Mouse (Mus musculus) layer of hippocampus, adult 9-10 months (tissue): ENCODE data around the gene Zfp629.
A peak's percentile ranks its signal among the peaks of the same experiment; 100 is the strongest.

Experiments used
- DNase-seq: peaks from one replicate; pipeline ENCODE4 v3.0.0; 2022; ENCODE audit warnings: low spot score

Gene Zfp629

DNA sequence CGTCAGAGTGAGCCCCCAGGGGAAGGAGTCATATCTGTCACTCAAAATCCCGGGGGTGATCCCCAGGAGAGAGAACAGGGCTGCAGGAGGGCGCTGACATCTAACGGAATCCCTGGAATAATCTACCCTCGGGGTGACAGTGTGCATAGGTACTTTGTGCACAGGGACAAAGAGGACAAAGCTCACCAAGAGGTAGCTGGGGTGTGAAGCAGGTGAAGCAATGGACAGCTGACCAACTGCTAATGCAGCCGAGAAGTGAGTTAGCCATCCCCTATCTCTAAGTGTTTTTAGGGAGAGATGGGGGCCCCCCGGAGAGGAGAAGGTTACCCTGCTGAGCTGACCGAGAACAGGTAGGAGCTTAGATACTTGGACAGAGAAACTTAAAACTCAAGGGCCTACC, 1.5 kb downstream of the Zfp629 start:
- DNase-seq = no peak

DNA sequence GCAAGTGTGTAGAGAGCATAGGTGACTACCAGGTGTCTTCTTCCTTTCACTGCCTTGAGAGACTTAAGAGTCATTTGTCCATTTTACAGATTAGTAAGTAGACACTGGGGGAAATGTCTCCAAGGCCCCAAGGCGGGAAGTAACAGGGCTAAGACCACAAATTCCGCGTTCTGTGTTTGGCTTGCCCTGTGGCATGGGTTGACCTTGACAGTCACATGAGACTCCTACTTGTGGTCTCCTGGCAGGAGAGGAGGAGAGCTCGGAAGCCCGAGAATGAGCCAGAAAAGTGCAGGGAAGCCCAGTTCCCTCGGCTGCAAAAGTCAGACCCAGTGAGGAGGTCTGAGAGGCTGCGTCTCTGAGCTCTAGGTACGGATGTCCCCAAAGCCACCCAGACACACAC, 2.1 kb downstream of the Zfp629 start:
- DNase-seq = no peak

DNA sequence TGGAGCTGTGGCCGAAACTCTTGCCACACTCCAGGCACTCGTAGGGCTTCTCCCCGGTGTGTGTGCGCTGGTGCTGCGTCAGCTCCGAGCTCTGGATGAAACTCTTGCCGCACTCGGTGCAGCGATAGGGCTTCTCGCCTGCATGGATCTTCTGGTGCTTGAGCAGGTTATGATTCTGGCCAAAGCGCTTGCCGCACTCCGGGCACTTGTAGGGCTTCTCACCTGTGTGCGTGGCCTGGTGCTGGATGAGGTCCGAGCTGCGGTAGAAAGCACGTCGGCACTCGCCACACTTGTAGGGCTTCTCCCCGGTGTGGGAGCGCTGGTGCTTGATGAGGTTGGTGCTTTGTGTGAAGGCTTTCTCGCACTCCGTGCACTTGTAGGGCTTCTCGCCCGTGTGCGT, 4.0 kb downstream of the Zfp629 start:
- DNase-seq = no peak

- no peak for DNase-seq
Measured at GRCm38 (mm10) chr7:127611011-127611410, 4.6 kb downstream of the Zfp629 start.

GRCm38 (mm10) chr7:127607150-127607549, 8.4 kb downstream of the Zfp629 start:
- no peak for DNase-seq

- DNase-seq = no peak
Measured at GRCm38 (mm10) chr7:127604256-127604655, 11.3 kb downstream of the Zfp629 start.

GRCm38 (mm10) chr7:127602903-127603302, 12.7 kb downstream of the Zfp629 start:
- DNase-seq = no peak

GRCm38 (mm10) chr7:127601735-127602134, 13.9 kb downstream of the Zfp629 start:
- no peak for DNase-seq

GRCm38 (mm10) chr7:127600612-127601011, 15.0 kb downstream of the Zfp629 start:
- no peak for DNase-seq

DNA sequence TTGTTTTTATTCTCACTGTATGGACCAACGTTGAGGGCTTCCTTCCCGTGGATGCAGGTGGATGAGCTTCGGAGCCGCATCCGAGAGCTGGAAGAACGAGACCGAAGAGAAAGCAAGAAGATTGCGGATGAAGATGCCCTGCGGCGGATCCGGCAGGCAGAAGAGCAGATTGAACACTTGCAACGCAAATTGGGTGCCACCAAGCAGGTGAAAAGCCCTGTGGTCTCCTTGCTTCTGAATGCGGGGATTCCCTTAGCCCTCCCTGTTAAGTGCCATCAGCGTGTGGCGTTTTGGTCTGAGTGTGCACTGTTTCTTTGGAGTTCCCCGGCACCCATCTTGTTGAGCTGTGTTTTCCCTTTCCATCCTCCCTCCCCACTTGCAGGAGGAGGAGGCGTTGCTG, 18.9 kb downstream of the Zfp629 start:
- no peak for DNase-seq

- DNase-seq = no peak
Measured at GRCm38 (mm10) chr7:127592575-127592974, 23.0 kb downstream of the Zfp629 start.

GRCm38 (mm10) chr7:127591108-127591507, 24.5 kb downstream of the Zfp629 start:
- DNase-seq = no peak

- DNase-seq = no peak
Measured at GRCm38 (mm10) chr7:127589637-127590036, 26.0 kb downstream of the Zfp629 start.

DNA sequence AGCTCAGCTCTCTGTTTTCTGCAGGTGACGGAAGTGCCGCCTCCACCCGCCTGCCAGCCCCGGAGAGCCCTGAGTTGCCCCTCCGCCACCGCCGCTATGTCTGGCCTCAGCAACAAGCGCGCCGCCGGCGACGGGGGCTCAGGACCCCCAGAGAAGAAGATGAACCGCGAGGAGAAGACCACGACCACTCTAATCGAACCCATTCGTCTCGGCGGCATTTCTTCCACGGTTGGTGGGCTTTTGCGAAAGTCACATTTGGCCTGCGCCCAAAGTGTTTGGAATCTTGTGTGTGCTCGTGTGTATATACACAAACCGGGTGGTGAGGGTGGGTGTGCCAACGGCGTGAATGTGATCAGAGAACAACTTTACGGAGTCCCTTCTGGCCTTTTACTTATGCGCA, 26.7 kb downstream of the Zfp629 start:
- no peak for DNase-seq

- DNase-seq = peak; percentile 95
Measured at GRCm38 (mm10) chr7:127588011-127588871, 27.4 kb downstream of the Zfp629 start, which contains the start of the genes Ccdc189 and Rnf40. Gene Ccdc189, minus strand, starts transcription at chr7:127588595. Gene Rnf40, plus strand, starts transcription at chr7:127588767.

DNA sequence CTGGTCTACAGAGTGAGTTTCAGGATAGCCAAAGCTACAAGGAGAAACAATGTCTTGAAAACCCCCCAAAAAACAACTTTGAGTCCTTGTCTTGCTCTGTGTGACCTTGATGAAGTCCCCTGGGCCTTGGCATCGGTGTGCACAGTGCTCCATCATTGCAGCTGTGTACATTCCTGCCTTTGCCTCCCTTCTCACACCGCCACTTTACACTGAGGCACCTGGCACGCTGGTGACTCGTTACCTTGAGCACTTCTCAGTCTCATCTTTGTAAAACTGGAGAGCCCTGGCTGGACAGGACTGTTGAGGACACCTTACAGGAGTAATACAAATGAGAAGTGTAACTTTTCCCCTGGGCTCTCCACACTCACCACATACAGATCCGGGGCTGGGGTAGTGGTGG, 28.4 kb downstream of the Zfp629 start:
- no peak for DNase-seq

- no peak for DNase-seq
Measured at GRCm38 (mm10) chr7:127586149-127586548, 29.4 kb downstream of the Zfp629 start.

- DNase-seq = no peak
Measured at GRCm38 (mm10) chr7:127585031-127585430, 30.6 kb downstream of the Zfp629 start.

- no peak for DNase-seq
Measured at GRCm38 (mm10) chr7:127583260-127583659, 32.3 kb downstream of the Zfp629 start.

GRCm38 (mm10) chr7:127574115-127574514, 41.5 kb downstream of the Zfp629 start:
- no peak for DNase-seq

DNA sequence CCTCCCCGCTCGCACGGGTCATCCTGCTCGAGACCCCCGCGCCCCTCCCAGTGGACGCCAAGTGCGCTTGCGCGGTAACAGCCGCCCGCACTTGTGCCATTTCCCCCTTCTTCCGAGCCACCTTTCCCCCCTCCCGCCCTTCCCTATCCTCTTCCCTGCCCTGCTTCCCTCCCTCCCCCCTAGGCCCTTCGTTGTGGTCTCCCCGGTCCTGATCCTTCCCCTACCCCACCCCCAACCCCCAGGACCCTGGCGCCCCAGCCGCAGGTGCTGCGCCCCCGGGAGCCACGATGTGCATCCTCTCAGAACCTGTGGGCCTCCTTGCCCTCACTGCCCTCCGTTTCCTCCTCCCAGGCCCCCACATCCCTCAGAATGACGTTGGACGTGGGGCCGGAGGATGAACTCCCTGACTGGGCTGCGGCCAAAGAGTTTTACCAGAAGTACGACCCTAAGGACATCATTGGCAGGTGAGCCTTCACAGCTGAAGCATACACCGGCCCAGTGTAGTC, 42.0 kb downstream of the Zfp629 start:
- no peak for DNase-seq

DNA sequence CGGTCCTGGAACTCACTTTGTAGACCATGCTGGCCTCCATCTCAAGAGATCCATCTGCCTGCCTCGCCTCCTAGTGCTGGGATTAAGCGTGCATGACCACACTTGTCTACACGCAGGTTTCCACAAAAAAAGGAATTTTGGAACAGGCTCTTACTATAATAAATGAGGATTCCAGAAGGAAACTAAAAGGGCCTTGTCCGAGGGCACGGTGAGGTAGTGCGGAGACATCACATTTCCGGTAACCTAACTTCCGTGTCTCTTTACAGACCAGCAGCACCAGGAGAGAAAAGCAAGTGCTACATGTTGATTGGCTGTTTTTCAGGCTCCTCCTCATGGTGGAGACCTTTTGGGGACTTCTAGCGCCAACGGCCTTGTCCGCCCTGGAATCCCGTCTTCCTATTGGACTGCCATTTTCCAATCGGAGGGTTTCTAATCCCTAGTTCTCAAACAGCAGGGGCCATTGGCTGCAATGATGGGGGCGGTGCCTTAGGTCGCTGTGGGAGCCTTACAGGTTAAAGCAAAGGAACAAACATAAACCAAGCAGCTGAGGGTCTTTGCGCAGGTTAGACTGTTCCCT, 42.6 kb downstream of the Zfp629 start, which contains the start of gene Phkg2:
Gene Phkg2, plus strand, starts transcription at position 446 of the 577 bp plus-strand sequence.
- peak; percentile 91 for DNase-seq
